Mouse (Mus musculus) CD4-positive, CD25-positive, alpha-beta regulatory T cell, adult 2 months (primary cell): ENCODE data around the gene Nt5dc3.

ENCODE experiments used
- DNase-seq: peaks from one replicate; pipeline ENCODE4 v3.0.0-alpha.2; 2012; ENCODE audit warnings: low read depth, low spot score

Nt5dc3 gene

GRCm38 (mm10) chr10:86779117-86779755, 431 bp downstream of the Nt5dc3 start:
- peak; percentile 51 for DNase-seq

DNA sequence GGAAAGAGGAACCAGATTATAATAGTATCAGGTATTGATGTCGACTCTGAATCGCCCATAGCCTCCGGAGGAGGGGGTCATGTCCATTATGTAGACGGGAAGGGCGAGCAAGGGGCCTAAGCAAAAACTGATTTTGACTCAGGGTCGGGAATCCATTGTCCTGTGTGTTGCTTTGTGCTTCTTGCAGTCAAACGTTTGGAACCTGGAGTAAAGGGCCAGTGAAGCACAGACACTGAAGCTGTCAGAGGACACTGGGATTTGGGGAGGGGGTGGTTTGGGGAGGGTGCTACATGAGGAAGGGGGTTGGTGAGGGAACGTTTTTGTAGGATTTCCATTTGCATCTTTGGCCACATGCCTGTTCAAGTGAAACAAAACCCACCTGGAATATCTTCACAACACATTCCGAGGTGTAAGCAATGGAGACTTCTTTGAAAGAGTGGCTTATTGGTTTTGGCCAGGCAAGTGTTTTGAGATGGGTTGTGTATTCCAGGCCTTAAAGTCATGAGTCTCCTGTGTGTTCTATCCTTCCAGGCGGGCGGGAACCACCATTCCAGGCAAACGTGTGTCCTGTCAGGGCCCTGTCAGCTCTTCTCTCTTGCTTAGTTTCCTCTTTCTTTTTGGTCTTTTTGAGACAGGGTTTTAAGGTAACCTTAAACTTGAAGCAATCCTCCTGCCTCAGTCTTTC, 1.2 kb downstream of the Nt5dc3 start:
- DNase-seq: peak; percentile 18

DNA sequence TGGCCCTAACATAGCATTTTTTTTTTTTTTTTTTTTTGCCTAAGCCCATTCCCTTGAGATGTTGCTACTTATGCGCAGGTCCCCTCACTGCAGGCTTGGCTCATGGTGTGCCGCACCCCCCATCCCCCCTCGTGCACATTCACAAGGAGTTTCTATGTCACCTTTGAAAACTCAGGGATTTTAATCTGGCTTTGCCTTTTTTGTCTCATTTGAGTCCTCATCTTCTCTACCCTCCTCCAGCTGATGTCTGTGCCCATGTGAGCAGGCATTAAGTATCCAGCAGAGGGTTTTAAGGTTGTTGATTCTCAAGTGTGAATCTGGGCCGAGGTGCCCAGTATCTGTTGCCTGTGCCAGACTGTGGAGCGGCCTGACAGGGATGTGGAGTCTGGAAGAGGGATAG, 2.8 kb downstream of the Nt5dc3 start:
- no peak for DNase-seq

GRCm38 (mm10) chr10:86782656-86783055, 3.9 kb downstream of the Nt5dc3 start:
- DNase-seq: no peak

DNA sequence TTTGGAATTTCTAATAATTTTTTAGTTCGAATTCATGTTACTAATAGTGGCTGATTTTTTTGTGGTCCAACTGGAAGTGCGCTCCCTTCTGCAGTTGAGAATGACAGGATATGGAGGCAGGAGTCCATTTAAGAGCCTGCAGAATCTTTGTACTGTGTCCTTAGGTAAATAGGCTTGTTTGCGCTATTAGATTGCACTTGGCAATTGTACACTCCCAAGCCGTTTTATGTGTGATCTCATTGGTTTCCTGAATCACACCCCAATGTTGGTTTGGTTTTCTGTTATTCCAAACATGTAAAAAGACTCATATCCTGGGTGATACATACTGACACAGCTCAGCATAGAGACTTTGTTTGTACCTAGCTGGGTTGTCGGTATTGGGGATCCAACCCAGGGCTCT, 4.8 kb downstream of the Nt5dc3 start:
- no peak for DNase-seq

GRCm38 (mm10) chr10:86784126-86784675, 5.4 kb downstream of the Nt5dc3 start:
- no peak for DNase-seq

DNA sequence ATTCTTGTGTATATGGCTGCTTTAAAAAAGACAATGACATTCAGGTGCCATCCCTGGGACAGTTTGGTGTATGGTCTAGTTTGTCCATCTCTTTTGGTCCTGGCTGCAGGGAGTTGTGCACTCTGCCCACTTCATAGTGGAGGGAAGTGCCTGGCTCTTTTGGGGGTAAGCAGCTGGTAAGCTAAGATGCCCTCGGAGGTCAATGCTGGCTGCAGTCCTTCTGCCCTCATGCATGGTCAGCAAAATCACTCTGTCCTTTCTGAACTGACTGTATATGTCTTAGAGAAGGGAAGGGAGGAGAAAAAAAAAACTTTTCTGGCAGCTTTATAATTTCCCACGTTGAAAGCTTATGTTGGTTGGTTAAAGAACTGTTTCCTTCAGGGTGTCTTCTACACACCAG, 6.6 kb downstream of the Nt5dc3 start:
- no peak for DNase-seq

DNA sequence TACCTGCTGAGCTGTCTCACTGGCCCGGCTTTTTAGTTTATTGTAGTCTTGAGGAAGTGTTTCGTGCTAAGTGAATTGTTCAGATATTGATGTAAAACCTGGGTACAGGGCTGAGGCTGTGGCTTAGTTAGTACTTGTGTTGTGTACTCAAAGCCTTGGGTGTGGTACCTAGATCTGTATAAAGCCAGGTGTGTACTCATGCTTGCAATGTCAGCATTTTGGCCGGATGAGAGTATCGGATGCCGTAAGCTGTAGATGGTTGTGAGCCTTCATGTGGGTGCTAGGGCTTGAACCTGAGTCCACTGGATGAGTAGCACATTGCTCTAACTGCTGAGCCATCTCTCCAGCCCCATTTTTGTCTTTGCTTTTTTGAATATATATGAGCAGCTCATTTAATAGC, 7.3 kb downstream of the Nt5dc3 start:
- DNase-seq: no peak

- DNase-seq: no peak
These were observed 9.4 kb downstream of the Nt5dc3 start for GRCm38 (mm10) chr10:86788193-86788592.

DNA sequence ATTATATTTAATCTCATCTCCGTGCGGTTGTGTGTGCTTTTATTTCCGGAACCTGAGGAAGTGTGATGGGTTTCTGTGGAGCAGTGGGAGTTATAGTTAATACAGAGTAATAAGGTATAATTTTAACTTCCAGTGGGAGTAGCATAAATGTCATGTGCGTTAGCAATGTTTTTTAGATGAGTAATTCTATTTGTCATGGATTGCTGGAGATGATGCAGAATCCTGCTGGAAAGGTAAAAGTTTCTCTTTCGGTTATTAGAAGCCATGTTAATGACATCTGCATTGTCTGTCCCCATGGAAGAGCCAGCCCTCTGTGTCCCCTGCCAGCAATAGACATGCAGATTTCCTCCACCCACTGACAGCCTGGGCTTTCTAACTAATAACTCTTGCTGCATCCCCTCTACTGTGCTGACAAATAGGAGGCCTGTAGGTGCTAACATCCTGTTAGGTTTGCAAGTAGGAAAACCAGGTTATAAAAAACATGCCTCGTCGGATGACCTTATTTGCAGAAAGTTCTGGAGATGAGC, 10.4 kb downstream of the Nt5dc3 start:
- DNase-seq: no peak

DNA sequence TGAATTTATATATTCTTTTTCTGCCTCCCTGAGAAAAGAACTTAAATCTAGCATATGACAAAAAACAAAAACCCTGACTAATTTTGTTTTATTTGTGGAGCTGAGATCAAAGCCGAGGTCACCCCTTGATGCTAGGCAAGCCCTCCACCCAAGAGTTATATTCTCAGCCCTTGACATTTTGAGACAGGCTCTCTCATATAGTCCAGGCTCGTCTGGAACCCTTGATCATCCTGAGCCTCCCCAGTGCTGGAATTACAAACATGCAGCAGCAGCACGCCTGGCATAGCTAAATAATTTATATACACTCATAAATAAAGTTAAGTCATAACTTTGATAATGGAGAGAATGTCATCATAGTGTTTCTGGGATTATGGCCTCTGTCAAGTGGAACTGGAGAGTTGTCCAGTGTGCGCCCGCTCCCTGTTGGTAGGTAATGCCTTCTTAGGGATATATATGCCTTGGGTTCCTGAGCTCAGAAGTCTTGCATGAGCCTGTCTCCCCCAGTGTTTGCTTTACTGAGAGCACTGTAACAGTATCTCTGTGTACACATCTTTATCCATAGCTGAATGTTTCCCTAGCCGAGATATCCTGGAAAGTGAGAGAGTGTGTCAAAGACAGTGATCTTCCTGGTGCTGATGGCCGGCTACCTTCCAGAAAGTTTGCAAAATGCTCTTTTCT, 12.8 kb downstream of the Nt5dc3 start:
- DNase-seq: no peak

DNA sequence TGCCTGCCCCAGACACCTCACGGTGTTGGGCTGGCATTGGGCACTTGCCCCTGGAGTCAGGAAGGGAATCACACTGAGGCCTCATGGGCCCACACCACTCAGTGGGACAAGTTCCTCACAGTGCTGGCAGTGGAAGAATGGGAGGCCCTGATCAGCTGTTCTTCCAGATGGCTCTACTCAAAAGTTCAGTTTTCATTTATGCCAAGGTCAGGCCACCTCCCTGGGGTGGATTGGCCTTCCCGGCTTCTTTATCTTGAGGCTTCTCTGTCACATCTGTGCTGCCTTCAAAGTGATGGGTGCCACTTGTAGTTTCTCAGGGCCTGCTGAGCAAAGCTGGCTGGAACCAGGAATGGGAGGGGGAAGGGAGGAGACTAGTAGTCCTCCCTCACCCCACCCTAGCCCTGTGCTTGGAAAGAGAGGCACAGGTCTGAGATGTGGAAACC, 14.7 kb downstream of the Nt5dc3 start:
- DNase-seq: no peak

- DNase-seq: no peak
These were observed 15.4 kb downstream of the Nt5dc3 start for GRCm38 (mm10) chr10:86794196-86794595.

DNA sequence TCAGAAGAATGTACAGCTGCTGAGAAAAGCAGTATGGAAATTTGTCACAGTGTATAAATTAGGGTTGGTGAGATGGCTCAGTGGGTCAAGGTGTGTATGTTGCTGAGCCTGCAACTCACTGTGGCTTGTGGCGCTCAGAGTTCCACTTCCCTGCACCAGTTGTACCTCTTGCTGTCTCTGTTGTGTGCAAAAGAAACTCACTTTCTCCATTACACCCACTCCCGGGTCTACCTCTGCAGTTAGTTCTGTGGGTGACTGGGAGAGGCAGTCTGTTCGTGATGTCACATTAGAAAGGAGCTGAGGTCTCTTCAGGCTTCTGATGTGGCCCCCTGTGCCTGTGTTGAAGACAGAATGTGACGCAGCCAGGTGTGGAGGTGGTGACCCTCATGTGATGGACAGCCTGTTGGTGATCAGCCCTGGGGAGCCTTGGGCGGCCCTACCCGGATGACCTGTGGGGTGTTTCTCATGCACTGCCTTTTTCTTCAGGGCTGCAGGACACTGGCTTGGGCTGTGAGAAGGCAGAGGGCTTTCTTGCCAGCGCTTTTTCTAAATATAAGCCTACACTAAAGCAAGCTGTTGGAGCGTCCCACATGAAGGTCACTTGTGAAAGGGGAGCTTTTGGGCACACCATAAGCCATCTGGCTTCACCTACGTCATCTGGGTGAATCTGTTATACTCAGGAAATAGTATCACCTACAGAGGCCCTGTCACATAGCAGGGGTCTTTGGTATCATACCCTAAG, 16.2 kb downstream of the Nt5dc3 start:
- DNase-seq: peak; percentile 37

GRCm38 (mm10) chr10:86796073-86796741, 17.4 kb downstream of the Nt5dc3 start:
- no peak for DNase-seq

- no peak for DNase-seq
These were observed 28.6 kb downstream of the Nt5dc3 start for GRCm38 (mm10) chr10:86807362-86807761.

- DNase-seq: no peak
These were observed 29.4 kb downstream of the Nt5dc3 start for GRCm38 (mm10) chr10:86808013-86808758.

DNA sequence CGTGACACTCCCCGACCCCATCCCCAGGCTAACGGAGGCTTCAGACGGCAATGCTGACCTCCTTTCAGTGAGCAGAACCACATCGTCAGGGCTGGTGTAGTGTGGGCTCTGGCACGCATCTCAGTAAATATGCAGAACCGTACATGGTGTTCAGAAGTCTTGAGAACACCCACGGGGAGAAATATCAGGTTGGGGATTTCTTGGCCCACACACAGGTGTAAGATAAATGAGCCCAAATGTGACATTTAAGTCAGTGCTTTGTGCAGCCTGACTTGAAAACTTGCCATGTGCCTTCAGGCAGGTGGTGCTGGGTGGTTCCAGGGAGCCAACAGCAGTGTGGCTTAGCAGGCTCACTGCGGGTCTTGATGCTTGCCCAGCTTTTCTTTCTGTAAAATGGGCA, 31.2 kb downstream of the Nt5dc3 start:
- peak; percentile 22 for DNase-seq

DNA sequence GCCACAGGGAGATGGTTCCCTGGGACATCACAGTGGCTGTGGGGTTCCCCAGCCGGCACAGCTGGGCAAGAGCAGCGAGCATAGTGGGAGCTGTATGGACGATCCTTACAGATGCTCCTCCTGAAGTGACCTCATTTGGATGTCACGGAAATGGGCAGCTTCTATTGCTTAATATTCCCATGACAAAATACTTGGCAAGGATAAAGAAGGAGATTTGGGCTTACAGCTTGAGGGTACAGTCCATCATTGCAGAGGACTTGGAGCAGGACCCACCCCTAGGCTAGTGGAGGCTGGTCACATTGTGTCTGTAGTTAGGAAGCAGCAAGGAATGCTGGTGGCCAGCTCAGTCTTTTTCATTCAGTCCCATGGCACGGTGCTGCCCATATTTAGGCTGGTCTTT, 31.8 kb downstream of the Nt5dc3 start:
- DNase-seq: no peak
